Mouse (Mus musculus) kidney, adult 9 months (tissue): ENCODE data around the gene Notch1.
A peak's percentile ranks its signal among the peaks of the same experiment; 100 is the strongest.

Source experiments
- DNase-seq: peaks from one replicate; pipeline ENCODE4 v3.0.0; 2022

Notch1 gene

DNA sequence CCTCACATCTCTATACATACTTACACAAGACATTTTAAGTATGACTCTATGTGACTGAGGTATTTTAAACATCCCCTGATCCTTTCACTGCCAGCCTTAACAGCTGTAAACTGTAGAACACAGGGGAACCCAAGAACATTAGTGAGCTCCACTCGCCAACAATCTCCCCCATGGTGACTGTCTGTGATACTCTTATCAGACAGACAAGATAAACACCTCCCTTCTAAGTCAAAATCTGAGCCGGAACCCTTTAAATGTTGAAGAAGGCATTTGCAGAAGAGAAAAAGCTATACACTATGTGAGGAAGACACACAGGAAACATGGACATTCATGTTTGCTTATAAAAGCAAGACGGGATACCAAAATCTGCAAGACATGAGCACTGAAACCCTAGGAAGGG, 72.6 kb downstream of the Notch1 start:
- no peak for DNase-seq

DNA sequence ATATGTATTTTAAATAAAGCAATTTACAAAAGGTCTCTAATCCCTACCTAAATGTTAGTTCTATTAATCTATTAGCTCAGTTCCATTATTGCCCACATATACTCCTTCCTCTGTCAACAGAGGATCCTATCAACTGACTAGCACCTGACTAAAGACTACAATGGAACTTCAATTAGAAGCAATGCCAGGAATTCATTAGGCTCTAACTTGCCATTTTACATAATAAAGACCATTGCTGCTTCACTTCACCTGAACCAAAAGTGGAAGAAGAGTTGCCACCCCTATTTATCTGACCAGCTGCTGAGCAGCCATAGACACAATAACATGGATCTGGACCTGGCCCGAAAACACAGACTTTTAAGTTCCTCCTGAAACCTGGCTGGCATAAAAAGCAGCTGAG, 73.6 kb downstream of the Notch1 start:
- DNase-seq: no peak

DNA sequence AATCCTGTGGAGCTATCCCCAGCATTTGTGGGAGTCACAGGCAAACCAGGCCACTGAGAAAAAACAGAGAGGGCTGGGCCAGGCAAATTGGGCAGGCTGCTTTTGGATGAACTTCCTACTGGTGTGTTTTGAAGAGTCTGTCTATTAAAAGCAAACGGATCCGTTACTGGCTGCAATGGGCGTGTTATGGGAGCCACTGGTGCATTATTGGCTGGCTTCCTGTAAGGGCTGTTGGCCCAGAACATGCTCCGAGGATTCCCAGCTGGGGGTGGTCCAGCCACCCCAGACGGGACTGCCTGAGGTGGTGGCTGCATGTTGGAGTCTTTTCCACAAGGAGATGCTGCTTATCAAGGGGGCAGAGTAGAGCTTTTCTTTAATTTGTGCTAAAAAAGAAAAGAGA, 74.8 kb downstream of the Notch1 start:
- DNase-seq: no peak

DNA sequence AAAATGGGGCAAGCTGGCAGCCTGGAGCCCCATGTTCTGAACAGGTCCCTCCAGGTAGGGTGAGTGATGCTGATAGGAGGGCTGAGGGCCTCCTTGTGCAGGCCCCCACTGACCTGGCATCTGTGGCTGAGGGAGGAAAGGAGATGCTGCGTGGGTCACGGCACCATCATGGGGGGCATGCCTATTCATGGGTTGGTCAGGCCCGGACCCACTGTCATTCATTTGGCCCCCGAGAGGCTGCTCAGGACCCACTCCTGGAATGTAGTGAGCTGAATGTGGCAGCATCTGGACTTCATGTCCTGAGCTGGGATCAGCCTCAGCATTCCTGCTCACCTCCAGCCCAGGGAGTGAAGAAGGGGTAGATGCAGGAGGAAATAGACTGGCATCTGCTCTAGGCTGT, 75.2 kb downstream of the Notch1 start:
- DNase-seq: no peak

DNA sequence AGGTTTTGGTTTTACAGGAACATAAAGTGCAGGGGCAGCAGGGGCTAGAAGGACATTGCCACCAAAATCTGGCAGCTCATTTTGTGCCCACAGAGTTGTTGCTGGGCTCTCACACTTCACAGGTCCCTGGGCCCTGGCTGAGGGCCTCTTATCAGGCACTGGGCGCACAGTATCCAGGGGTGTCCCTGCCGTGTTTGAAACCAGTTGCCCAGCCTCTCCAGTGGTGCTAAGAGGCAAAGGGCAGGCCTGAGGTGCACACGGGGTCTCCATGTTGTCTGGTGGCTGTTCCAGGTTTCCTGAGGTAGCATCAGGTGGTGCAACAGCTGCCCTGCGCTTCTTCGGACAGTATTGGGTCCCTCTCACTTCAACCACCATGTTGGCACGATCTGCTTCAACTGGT, 76.8 kb downstream of the Notch1 start:
- no peak for DNase-seq

DNA sequence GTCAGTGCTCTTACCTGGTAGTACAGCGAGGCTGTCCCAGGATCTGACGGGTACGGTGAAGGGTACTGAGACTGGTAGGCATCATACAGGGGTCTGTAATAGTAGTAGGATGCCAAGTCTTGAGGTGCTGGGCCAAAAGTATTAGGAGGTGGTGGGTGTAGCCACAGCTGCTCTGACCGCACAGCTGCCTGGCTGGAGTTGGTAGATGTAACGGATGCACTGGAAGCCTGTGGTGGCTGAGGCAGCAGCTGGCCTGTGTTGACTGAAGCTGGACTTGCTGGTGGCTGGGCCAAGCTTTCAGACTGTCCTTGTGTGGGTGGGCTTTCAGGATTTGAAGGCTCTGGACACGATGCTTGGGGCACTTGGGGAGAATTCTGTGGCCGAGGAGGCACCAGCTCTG, 78.1 kb downstream of the Notch1 start:
- no peak for DNase-seq

DNA sequence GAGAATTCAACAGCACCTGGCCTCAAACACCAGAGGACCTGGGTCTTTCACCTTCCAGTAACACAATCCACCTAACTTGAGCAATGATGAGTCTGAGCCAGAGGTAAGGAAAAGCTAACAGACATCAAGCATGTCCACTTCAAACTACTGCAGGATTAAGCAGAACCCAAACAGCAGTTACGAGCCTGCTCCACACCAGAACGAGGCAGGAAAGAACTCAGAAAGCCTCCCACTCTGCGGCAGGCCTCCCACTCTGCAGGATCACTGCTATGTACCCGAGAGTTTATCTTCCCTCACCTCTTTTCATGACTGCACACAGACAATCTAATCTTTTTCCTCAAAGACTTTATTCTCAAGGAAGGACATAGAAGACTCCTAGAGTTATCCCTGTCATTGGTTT, 79.2 kb downstream of the Notch1 start:
- no peak for DNase-seq

DNA sequence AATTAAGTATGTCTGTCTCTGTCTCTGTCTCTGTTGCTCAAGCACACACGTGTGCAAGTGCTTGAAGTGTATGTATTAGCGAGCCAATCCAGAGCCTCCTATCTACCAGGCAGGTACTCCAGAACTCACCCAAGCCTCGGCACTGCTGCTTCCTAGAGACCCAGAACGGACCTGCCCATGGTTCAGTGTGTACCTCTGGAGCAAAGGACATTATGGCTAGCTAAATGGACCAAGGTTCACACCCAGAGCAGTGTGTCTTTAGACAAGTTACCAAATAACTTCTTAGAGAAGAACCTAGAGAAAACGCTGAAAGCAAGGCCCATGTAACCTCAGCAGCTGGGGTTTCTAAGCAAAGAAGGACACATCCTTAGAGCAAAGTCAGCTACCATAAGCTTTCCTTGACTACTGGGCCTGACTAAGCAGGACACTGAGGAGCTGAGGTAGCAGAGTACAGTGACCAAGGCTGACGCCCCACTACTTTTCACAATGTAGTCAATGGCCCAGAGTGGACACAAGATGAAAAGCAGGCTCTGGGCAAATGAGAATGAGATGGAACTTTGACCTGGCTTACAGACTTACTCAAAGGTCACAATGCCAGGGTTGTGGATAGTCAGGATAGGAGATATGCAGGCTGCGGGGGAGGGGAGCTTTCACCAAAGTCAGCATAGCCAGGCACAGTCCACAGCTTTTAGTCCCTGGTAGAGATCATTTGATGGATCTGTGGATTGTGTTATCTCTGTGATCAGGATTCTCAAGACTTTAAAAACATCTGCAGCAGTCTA, 81.5 kb downstream of the Notch1 start:
- DNase-seq: peak; percentile 85

DNA sequence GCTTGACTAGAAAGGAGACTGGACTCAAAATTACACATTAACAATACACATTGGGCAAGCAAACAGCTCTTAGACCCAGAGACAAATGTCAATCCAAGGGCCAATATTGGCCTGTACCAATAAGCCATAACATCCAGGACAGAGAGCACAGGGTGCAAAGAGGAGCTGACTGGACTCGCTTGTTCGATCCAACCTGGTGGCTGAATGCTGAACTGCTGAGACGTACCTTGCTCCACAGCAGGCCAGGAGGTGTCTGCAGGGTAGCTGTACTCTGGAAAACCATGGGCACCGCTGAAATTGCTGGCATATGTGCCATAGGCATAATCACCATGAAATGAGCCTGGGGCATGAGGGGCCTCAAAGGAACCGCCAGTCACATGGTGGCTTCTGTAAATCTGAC, 86.6 kb downstream of the Notch1 start:
- no peak for DNase-seq

DNA sequence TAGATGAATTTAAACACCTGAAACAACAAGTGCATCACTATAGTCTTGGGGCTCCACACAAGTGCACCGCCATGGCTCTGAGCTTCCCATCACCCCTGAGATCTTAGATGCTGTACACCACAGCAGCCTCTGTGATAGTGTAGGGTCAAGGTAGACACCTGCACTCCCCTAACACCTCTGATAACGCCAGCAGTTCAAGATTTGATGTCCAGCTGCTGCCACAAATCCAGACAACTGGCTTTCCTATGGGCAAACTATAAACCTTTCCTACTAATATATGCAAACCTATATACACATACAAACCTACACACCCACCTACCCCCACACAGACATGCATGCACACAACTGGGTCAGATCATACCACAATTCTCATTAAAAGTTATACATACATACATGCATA, 91.9 kb downstream of the Notch1 start:
- no peak for DNase-seq

DNA sequence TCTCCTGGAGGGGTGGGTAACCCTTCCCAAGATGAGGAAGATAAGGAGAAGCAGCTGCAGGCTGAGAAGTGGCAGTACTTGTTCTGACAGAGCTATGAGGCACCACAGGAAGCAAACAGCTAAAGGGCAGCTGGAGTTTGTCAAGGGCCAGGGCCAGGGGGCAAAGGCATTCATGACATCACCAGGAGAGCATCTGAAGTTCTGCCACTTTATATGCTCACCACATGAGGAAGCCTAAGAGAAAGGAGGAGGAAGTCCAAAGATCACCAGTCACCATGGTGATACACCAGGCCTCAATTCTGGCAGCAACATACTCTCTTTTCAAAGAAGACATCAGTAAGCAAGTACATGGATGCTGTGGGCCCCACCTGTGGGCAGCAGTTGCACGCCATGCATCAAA, 93.4 kb downstream of the Notch1 start:
- DNase-seq: peak; percentile 85

DNA sequence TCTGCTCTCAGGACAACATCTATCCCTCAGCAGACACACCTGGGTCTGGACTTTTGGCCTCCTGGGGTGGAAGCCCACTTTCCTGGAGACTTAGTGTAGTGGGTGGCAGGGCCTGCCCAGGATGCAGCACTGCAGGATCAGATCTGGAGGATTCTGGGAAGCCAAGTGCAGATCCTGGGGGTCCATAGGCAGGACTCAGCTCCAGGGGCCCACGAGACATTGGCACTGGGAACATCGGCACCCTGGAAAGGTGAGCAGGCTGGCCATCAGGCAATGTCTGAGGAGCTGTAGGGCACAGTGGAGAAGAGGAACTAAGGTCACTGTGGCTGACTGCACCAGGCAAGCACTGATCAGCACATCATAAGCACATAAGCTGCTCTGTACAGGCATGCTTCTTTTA, 94.5 kb downstream of the Notch1 start:
- no peak for DNase-seq

DNA sequence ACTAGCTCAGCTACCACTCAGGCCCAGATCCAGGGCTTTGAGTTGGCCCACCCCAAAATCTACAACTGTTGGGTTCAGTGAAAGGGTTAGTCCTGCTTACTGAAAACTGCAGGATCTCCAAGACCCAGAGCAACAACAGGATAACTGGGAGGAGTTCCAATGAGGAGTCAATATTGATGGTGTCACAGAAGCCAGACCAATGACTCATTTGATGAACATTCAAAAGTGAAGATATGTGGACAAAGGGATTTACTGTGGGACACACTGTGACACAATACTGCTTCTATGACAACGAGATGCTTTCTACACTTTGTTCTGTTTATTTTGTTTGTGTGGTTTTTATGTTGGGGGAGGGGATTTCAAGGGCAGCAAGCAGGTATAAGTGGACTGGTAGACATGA, 98.3 kb downstream of the Notch1 start:
- DNase-seq: no peak

DNA sequence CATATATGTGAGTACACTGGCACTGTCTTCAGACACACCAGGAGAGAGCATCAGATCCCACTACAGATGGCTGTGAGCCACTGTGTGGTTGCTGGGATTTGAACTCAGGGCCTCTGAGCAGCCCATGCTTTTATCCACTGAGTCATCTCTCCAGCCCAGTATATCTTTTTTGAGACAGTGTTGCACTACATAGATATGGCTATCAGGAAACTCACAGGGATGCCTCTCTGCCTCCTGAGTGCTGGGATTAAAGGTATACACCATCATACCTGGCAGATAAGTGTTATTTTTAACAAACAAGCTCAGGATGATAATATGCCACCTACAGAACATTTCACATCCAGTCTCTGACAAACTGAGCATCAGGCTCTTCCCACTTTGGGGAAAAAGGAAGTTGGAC, 99.4 kb downstream of the Notch1 start:
- no peak for DNase-seq

DNA sequence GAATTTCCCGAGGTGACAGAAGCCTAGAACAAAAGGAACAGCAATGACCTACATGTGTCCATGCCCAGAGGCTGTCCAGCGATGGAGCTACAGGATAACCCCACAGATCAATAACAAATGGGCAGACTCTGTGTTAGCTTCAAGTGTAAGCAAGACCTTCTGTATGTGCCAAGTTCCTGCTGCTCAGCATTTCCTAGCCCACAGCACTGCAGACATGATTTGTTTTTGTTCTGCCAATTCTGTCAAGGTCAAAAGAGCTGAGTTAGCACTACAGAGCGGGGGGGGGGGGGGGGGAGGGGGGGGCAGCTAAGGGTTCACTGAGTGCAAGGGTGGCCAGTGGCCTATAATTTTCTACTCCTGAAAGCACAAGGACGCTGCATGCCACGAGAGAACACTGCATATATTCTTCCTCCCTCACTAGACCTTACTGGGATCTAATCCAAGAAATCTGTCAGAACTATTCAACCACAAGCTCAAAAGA, 105.5 kb downstream of the Notch1 start:
- peak; percentile 72 for DNase-seq

DNA sequence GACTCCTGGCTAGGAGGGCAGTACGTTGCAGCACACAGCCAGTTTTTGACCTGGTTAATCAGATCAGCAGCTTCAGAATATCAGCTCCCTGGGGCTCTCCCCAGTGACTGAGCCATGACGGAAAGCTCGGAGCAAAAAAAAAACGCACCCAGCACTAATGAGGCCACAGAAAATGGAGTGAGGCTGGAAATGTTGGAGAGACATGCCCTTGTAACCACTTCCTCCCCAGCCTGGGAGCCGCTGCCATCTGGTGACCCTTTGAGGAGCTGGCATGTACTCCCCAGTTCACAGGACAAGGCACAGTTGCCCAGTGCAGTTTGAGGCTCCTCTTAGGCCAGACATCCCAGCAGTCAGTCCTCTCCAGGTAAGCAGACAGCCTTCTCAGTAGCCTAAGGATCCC, 106.4 kb downstream of the Notch1 start:
- DNase-seq: no peak

DNA sequence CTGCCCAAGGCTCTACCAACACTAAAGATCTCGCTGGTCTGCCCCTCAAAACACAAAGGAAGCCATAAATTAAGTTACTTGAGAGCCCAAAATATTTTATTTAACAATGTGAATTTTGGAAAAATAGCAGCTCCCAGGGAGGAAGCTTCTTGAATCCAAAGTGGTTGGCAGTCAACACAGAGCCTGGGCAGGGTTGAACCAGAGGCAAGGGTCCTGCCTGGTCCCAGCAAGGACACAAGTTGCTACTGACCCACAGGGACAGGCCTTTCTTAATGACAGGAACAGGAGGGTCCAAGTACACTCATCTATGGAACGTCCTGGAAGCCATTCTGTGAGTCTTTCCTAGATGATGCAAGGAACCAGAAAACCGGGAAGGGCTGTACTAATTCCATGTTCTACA, 107.1 kb downstream of the Notch1 start:
- DNase-seq: no peak

DNA sequence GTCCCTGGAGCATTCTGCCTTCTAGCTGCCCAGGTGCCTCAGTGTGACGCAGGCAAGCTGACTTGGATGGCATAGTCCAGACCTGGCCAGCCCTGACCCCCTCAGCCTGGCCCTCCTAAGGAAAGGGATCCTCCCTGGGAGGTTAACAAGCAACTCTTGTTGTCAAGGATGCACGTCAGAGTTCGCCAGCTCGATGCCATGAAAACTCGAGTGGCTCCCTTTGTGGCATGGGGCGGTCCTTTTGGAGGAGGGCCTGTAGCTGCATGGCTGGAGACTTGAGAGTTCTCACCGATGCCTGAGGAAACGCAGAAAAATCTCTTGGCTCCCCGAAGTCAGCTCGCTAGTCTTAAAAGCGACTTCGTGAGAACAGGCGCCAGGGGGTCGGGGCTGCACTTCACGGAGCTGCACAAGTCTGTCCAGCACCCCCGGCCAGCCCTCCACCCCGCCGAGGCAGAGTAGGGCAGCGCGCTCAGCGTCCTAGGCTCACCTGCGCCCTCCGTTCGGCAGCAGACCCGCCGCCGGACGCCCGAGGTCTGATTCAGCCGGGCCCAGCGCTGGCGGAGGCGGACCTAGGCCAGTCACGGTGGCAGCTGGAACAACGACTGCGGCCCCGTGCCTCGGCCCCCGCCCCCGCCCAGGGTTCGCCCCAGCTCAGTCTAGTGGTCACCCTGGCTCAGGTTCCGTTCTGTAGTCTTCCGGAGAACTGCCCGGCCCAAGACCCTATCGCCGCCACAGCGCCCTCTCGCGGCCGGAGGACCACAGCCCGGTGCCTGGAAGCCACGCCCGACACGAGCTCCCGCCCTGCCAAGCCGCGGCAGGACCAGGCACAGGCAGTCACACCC, 107.7 kb downstream of the Notch1 start, which contains the start of gene Inpp5e:
TSS of gene Inpp5e (minus strand) at position 689 of the 842 bp plus-strand sequence.
- DNase-seq: peak; percentile 98
